31 mouse cellular contexts compared by ENCODE assay signal in the genomic region with DNA sequence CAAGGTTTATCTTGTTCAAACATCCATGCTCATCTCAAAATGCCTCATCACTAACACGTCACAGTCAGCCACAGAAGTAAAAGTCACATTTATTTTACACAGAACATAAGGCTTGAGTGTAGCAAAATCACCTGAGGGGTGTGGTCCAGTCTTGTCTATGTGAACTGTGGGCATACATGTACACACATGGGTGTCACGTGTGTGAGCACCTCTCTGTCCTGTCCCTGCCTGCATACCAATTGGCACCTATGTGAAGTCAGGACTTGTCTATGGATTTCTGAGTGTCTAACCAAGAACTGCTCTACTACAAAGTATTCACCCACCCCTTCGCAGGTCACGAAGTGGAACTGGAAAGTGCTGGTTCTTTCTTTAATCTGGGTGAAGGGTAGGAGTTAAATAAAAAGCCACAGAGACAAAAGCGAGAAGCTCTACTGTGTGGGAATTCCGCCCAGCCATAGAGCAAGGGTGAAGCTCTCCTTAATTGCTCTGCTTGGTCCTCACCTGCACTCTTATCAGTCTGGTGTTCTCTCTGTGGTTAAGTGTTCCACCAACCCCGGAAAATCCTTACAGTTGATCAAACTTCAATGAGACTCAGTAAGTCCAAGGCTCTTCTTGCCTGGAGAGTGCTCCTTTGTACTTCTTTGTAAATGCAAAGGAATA. TPM values are rescaled to one million over a fixed set of nuclear protein-coding genes. Genes with fewer than 3 reads are reported as not detected.
DNase-seq lines count a peak whose midpoint lies in the region; ATAC-seq and TF ChIP-seq lines count a peak whose summit lies in the region.
"Had no signal": no experiment of that assay in that cellular context is flagged by ENCODE, and none has a peak within 500 bp of the region (broad histone marks: within the 10 kb centered on the region; RNA-seq: fewer than 3 reads in every experiment).

No protein-coding gene starts in this region.

- 0 out of 2 replicates have a peak, but pooled peaks cover 3% of the 10 kb centered on the region for H3K4me1 ChIP-seq in intestine, embryonic 16.5 days (ENCODE audit: control insufficient read depth, insufficient read depth, low read length)
- H3K4me1 ChIP-seq in stomach, postnatal 0 days (replicated peaks; ENCODE audit: control insufficient read depth, insufficient read depth): no peaks in the 10 kb centered on the region
- H3K4me1 ChIP-seq: hindbrain, embryonic 15.5 days; liver, embryonic 13.5 days had no signal

- peak overlapping the region; percentile 20; the same call in 1 of the 2 replicates for H3K27ac ChIP-seq in intestine, embryonic 16.5 days (ENCODE audit: low read length)
- peak overlapping the region; percentile 63; the same call in 1 of the 2 replicates for H3K27ac ChIP-seq in stomach, postnatal 0 days (replicated peaks)
- H3K27ac ChIP-seq: heart, embryonic 10.5 days; heart, embryonic 15.5 days; hindbrain, embryonic 15.5 days; left cerebral cortex, adult 2 months; liver, embryonic 13.5 days; neural tube, embryonic 12.5 days had no signal

- no peak overlapping the region for H3K4me2 ChIP-seq in intestine, embryonic 16.5 days (ENCODE audit: low read depth, low read length)
- H3K4me2 ChIP-seq in stomach, postnatal 0 days (replicated peaks; ENCODE audit: low read depth): no peak overlapping the region
- H3K4me2 ChIP-seq: heart, embryonic 15.5 days; hindbrain, embryonic 15.5 days; liver, embryonic 13.5 days; midbrain, embryonic 11.5 days; neural tube, embryonic 12.5 days had no signal

- peak; percentile 25 for DNase-seq in heart, adult 11 months
- DNase-seq in heart, postnatal 10 days: no peak
- peak; percentile 36 for DNase-seq in urinary bladder, postnatal 14 days (ENCODE audit: low spot score)
- no peak for DNase-seq in urinary bladder, adult 2 months (ENCODE audit: low spot score)
- no peak for DNase-seq in stomach, postnatal 0 days (ENCODE audit: low spot score)
- no peak for DNase-seq in cerebellum, adult 18-20 months
- DNase-seq in kidney, postnatal 36 days: no peak
- DNase-seq: adrenal gland, postnatal 14 days; cerebellum, adult 11-12 months; cerebellum, postnatal 10 days; gastrocnemius, postnatal 14 days; heart, postnatal 36 days; kidney, adult 9 months; kidney, postnatal 10 days; liver, embryonic 13.5 days; lung, adult 18-20 months; lung, postnatal 14 days; right cerebral cortex, adult 18-20 months; right cerebral cortex, postnatal 4 days; thymus, postnatal 14 days had no signal

- no peak for TF ChIP-seq EP300 in stomach, postnatal 0 days (optimal IDR thresholded peaks at IDR 0.05)

- no peaks in the 10 kb centered on the region for H3K9me3 ChIP-seq in intestine, embryonic 16.5 days (ENCODE audit: control insufficient read depth, low read length)
- no peaks in the 10 kb centered on the region for H3K9me3 ChIP-seq in stomach, postnatal 0 days (ENCODE audit: control insufficient read depth, low read length)
- H3K9me3 ChIP-seq: heart, embryonic 10.5 days; heart, embryonic 15.5 days; hindbrain, embryonic 15.5 days; liver, embryonic 13.5 days; neural tube, embryonic 12.5 days had no signal

- no peak for TF ChIP-seq CTCF in stomach, postnatal 0 days (IDR thresholded peaks at IDR 0.05; ENCODE audit: low read depth)

- H3K9ac ChIP-seq in intestine, embryonic 16.5 days (ENCODE audit: low read depth, low read length): no peak overlapping the region
- no peak overlapping the region for H3K9ac ChIP-seq in stomach, postnatal 0 days (ENCODE audit: low read length)
- H3K9ac ChIP-seq: heart, embryonic 15.5 days; hindbrain, embryonic 15.5 days; liver, embryonic 13.5 days; neural tube, embryonic 12.5 days had no signal

- WGBS in intestine, embryonic 16.5 days: 66% methylated on average over 7 of the region's 7 CpGs
- 59% methylated on average over 7 of the region's 7 CpGs for WGBS in stomach, postnatal 0 days

- intact Hi-C loops in heart, postnatal 10 days (cut with DNase I): no loop called here

- no peak overlapping the region for H3K4me3 ChIP-seq in intestine, embryonic 16.5 days (ENCODE audit: low read length)
- no peak overlapping the region for H3K4me3 ChIP-seq in stomach, postnatal 0 days (ENCODE audit: low read depth, low read length)
- H3K4me3 ChIP-seq: heart, embryonic 10.5 days; heart, embryonic 15.5 days; hindbrain, embryonic 15.5 days; left cerebral cortex, adult 2 months; liver, embryonic 13.5 days; myocyte; neural tube, embryonic 12.5 days had no signal

- no peaks in the 10 kb centered on the region for H3K36me3 ChIP-seq in intestine, embryonic 16.5 days (ENCODE audit: control insufficient read depth, insufficient read depth, low read length)
- H3K36me3 ChIP-seq in stomach, postnatal 0 days (ENCODE audit: control insufficient read depth, insufficient read depth, low read length): no peaks in the 10 kb centered on the region; the same call in 1 of the 2 replicates
- H3K36me3 ChIP-seq: heart, embryonic 15.5 days; liver, embryonic 13.5 days had no signal

- ATAC-seq in intestine, embryonic 16.5 days: peak; percentile 86
- peak; percentile 72 for ATAC-seq in stomach, postnatal 0 days (ENCODE audit: low FRiP score, low TSS enrichment)
- ATAC-seq: forebrain, embryonic 14.5 days; midbrain, embryonic 16.5 days; Patski had no signal

- H3K27me3 ChIP-seq in intestine, embryonic 16.5 days (replicated peaks; ENCODE audit: control insufficient read depth, insufficient read depth, low read length): no peaks in the 10 kb centered on the region
- H3K27me3 ChIP-seq in stomach, postnatal 0 days (ENCODE audit: control insufficient read depth, insufficient read depth, low read length): no peaks in the 10 kb centered on the region
- H3K27me3 ChIP-seq: heart, embryonic 15.5 days; hindbrain, embryonic 15.5 days; liver, embryonic 13.5 days; neural tube, embryonic 12.5 days; Patski had no signal

RNA-seq across cellular contexts. Expression of a gene that starts 20.3 kb away (rescaled TPM):
- total RNA-seq in heart, postnatal 10 days (2021): 10 to 100 TPM in 1 of 2 experiments, 1 to 10 TPM in 1; 9.5 to 12.9 TPM
- polyA plus RNA-seq in urinary bladder, adult 2 months (2012; rRNA removed): 21.0 and 25.7 TPM in 2 replicates
- 34.6 and 36.0 TPM in 2 replicates for polyA plus RNA-seq in intestine, embryonic 16.5 days (2015; fragmentation: Nextera tagmentation; extraction: Ambion mirVana)
- polyA plus RNA-seq in stomach, postnatal 0 days (2015; fragmentation: Nextera tagmentation; extraction: Ambion mirVana): 19.1 and 20.3 TPM in 2 replicates

RNA-seq across cellular contexts. Expression of a gene that starts 33.1 kb away (rescaled TPM):
- total RNA-seq in heart, postnatal 10 days (2021): 10 to 100 TPM; 11.4 to 13.3 TPM
- polyA plus RNA-seq in urinary bladder, adult 2 months (2012; rRNA removed): 4.4 and 5.8 TPM in 2 replicates
- polyA plus RNA-seq in intestine, embryonic 16.5 days (2015; fragmentation: Nextera tagmentation; extraction: Ambion mirVana): 8.2 and 8.3 TPM in 2 replicates
- 3.0 and 3.4 TPM in 2 replicates for polyA plus RNA-seq in stomach, postnatal 0 days (2015; fragmentation: Nextera tagmentation; extraction: Ambion mirVana)

Comparison
In these comparisons a context has a peak if more than half of its experiments do, and no peak if none do; other contexts are left out.
1. DNase-seq: peak in heart, adult 11 months (single experiment) and urinary bladder, postnatal 14 days (single experiment); none in heart, postnatal 10 days (0 of 2), urinary bladder, adult 2 months (single experiment), stomach, postnatal 0 days (single experiment), cerebellum, adult 18-20 months (0 of 2) and kidney, postnatal 36 days (0 of 2).